Mouse (Mus musculus) activated CD4-positive, CD25-positive, alpha-beta regulatory T cell, adult 4 months (primary cell): ENCODE data around the gene Atg7. TPM values are rescaled to one million over a fixed set of nuclear protein-coding genes. Genes with fewer than 3 reads are reported as not detected.
"Not testable (repeated sequence)": the region's sequence is repeated elsewhere in the genome, so short reads cannot be mapped to it uniquely, and the experiment has no call there.

Experiments
- ATAC-seq: one replicate; pipeline ENCODE4 v1.8.0; 2017
- polyA plus RNA-seq, 2 experiments: library from polyadenylated mRNA; unstranded; fragments of 100-300 nt; shearing (Covaris generic); gene quantifications; one replicate each; pipeline ENCODE4 v1.2.1; 2017

Atg7 gene
- 10 to 100 TPM; 22.7 to 23.3 TPM for polyA plus RNA-seq

DNA sequence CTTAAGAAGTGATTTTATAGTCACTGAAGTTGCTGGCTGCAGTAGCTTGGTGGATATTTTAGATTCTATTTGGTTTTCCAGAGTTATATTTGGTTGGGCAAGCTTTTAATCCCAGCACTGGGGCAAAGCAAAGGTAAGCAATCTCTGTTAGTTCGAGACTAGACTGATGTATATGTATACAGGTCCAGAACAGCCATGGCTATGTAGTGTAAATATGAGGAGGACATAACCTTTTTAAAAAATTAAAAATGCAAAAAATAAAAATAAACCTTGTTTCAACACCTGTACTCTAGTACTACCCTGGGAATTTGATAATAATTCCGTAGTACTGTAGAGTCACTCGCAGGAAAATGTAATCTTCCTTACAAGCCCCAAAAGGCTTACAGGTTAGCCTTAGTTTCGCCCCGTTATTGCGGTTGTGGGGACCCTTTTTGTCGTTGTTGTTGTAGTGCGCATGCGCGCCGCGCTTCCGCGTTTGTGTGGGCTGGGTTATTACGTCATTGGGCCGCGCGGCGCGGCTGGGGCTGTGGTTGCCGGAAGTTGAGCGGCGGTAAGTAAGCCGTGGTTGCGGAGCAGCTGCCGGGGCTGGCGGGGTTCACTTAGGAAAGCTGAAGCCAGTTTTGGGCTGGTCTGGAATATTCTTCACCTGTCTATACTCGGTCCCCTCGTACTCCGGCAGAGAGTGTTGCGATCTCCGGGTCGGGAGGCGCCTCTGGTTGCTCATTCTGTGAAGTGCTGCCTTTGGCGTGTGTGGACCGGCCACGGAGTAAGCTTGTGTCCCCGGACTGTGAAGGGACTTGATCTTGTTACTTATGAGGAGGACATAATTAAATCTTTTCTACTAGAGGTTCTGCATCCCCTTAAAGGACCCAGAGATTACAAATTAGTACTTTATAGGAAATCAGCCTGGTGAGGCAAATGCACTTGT is at the start of gene Atg7:
TSS of gene Atg7 (plus strand) at position 497 of the 928 bp plus-strand sequence.
- peak; percentile 92 for ATAC-seq

DNA sequence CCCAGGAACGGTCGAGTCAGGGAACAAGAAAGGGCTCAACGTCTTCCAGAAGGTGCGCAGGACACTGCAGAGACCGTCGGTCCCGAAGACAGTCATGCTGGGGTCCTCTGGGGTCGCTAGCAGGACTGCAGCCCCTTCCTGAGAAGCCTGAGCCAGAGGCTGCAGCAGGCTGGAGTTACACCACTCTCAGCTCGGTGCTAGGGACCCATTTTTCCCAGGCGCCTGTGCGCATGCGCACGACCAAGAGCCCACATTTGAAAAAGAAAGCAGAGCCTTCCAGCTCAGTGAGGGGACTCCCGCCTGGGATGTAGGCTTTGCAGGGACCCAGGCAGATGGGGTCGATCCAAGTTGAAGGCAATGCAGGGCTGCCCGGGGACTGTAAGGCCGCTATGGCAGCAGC is 28.8 kb upstream of the Atg7 start:
- ATAC-seq, result not testable (repeated sequence)

DNA sequence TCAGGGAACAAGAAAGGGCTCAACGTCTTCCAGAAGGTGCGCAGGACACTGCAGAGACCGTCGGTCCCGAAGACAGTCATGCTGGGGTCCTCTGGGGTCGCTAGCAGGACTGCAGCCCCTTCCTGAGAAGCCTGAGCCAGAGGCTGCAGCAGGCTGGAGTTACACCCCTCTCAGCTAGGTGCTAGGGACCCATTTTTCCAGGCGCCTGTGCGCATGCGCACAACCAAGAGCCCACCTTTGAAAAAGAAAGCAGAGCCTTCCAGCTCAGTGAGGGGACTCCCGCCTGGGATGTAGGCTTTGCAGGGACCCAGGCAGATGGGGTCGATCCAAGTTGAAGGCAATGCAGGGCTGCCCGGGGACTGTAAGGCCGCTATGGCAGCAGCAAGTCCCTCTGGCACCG is 9.0 kb upstream of the Atg7 start:
- not testable (repeated sequence) for ATAC-seq

DNA sequence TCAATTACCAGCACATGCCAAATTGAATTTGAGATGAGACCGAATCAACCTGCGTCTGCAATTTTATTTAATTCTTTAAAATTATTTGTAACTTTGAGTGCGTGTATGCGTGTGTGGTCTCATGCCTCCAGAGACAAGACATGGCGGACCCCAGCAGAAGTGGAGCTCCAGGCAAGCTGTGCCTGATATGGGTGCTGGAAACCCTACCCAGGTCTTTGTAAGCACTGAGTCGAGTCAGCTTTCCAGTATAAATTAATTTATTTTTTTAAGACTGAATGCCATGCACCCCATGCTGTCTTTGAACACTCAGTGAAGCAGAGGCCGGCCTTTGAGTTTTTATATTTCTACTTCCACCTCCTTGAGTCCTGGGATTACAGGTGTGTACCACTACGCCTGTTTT is 819 bp downstream of the Atg7 start:
- ATAC-seq, result no peak

GRCm38 (mm10) chr6:114644531-114644930 is 1.6 kb downstream of the Atg7 start:
- peak; percentile 24 for ATAC-seq

DNA sequence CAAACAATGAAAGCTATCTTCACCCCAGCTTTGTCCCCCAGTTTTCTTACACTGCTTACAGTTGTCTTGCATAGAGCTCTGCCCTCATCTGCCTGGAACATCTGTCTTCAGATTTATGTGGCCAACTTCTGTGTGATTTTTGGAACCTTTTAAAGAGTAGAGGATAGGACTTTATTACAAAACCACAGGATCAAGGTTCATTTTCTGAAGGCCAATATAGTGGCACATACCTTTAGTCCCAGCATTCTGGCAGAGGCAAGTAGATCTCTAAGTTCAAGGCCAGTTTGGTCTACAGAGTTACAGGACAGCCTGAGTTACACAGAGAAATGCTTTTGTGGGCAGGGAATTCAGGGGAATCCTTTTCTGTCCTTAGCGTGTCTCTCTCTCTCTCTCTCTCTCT is 3.3 kb downstream of the Atg7 start:
- no peak for ATAC-seq

DNA sequence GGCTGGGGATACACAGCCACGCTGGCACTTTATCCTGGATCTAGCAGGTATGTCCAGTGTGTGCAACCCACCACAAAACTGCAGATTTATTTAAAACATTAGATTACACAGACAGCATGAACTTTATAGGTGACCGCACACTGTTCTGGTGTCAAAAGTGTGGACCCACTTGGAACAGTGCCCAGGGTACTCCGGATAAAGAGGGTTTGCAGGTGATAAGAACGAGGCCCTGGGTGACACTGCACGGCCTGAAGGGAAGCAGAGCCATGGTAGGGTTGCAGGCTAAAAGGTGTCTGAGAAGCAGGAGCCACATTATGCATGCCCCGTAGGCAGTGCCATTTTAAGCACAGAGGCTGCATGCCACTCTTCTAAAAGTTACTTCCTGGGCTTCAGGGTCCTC is 4.1 kb downstream of the Atg7 start:
- ATAC-seq, result no peak

DNA sequence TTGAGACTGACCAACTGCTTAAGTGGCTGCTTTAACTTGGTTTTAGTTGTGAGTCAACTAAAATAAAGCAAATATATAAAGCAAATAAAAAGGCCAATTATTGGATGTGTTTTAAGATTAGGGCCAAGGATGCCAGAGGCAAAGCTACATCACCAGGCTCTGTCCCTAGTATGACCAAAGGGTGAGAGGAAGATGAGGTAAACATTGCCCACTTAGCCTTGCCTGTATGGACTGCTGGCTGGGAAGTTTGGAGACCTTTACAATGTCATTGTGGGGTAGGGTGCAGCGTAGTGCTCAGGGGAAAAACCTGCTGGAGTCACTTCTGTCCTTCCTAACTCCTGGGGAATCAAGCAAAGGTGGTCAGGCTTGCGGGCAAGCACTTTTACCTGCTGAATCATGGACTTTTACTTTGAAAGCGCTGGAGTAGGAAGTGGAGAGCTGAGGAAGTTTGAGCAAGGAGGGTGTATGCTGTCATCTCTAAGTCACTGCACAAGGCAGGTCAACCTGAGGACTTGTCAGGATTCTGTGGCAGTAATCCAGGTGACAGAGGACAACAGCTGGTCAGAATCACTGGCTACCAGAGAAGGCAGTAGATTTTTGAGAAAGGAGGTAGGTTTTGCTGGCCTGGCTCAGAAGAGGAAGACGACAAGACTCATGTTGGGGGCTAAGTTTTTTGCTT is 5.6 kb downstream of the Atg7 start:
- ATAC-seq, result no peak

DNA sequence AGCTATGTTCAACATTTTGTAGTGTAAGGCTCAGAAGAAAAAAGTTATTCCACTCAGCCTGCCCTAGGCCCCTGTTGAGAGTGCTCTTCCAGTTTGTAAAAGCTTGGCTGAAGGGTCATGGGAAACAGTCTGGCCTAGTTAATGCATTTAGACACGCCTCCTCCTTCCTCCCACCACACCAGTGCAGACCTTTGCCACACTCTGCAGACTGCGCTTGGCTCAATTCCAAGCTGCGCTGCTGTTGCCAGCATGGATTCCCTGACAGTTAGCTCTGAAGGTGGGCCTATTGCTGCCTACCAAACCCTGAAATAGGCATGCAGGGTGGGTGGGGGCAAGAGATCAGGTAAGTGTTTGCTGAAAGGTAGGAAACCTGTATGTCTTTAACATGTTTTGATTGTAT is 9.3 kb downstream of the Atg7 start:
- ATAC-seq, result no peak

DNA sequence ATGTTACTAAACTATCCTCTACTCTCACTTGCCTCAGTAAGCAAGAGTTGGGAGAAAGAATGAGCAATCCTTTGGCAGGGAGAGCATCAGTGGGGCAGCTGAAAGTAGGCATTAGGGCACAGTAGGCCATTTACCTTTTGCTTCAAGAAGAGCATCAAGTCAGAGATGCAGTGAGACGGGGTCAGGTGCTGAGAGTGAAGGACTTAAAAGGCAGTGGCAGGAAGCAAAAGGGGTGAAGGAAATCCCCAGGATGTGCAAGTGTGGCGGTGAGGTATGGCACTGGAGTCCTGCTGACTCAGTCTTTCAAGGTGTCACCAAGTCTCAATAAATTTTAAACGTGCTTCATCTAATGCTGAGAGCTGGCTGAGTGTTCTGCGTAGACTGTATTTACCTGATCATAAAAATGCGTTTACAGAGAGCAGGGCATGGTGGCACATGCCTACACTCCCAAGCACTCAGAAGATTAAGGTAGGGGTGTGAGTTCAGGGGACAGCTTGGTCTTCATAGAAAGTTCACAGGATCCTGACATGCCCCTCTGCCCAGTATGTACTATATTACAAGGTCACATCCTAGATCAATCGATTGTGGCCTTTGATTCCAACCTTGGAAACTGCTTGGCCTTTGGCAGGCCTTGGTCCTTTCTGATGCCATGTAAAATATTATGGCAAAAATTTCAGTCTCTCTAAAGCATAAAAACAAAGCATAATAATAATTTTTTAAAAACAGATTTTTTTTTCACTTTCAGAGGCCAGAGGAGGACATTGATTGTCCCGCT is 14.1 kb downstream of the Atg7 start:
- ATAC-seq, result peak; percentile 87

DNA sequence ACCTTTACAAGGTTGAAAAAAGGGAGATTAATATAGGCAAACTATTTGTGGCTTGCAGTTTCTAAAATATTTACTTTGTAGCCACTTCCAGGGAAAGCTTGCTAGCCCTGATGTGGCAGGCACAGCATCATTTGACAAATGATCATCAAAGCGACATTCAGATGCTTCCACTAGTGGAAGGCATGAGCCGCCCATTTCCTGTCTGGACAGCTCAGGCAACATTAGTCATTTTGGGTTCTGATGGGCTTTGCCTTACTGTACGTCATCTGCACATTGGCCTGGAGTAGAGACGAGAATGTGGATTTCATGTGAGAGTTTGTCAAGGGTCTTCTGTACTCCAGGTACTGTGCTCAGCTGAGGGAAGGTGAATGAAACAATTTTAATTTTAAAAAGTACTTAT is 14.9 kb downstream of the Atg7 start:
- ATAC-seq, result peak; percentile 40

DNA sequence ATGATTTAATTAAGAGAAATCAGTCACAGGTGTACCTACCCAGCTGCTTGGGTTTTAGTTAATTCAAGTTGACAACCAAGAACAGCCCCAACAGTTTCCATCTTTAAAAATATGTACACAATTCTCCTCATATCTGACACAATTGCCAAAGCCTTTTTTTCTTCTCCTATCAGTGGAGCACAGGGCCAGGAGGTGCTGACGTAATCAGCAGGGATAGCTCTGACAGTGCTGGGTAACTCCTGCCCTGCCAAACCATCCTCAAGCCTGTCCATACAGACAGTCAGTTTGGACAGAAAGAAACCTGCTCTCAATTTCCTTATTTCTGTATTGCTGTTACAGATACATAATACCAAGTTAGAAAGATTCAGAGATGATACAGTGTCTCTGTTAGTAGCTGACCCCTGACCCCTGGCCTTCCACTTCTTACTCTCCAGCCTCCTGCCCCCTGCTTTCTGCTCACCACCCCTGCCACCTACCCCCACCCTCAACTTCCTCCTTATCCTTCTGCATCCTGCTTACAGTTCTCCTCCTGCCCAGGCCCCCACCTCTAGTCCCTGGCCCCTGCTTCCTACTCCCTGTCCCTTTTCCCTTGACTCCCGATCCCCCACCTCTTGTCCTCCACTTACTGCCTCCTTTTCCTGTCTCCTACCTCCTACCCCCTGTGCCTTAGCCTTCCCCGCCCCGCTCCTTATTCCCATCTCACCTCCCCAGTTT is 16.5 kb downstream of the Atg7 start:
- no peak for ATAC-seq

DNA sequence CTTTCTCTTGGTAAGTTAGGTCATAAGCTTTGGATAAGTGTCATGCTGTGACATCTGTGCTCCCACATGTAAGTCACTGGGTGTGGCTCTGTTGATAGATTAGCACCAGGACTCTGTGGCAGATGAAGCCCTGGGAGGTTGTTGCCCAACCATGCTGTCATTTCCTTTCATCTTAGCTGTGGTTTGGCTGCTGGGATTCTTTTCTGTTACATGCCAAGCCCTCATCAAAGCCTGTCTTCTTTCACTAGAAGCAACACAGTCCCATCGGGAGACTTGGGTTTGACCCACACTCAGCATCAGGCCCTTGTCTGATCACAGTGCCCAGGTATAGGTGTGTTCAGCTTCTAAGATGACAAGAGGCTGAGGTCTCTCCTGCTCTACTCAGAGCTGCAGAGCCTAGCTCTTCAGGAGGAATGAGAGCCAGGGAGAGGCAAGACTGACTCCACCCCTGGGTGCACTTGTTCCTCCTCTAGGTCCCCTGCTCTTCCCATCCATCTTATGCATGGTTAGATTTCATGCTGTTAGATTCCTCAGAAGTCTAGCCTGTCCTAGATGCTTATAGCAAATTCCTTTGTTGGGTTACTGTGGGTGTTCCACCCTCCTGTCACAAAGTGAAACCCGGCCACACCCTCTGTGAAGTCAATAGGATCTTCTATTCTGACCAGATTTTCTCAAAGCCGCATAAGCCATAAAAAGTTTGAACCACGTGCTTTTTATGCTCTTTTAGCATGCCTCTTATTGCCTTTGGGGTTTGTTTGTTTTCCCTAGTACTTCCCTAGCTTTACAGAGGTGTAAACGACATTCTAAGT is 17.3 kb downstream of the Atg7 start:
- ATAC-seq, result peak; percentile 37

GRCm38 (mm10) chr6:114663707-114664106 is 20.8 kb downstream of the Atg7 start:
- no peak for ATAC-seq

- no peak for ATAC-seq
These were observed 21.8 kb downstream of the Atg7 start for GRCm38 (mm10) chr6:114664716-114665115.

- ATAC-seq, result no peak
These were observed 24.6 kb downstream of the Atg7 start for GRCm38 (mm10) chr6:114667518-114667917.

DNA sequence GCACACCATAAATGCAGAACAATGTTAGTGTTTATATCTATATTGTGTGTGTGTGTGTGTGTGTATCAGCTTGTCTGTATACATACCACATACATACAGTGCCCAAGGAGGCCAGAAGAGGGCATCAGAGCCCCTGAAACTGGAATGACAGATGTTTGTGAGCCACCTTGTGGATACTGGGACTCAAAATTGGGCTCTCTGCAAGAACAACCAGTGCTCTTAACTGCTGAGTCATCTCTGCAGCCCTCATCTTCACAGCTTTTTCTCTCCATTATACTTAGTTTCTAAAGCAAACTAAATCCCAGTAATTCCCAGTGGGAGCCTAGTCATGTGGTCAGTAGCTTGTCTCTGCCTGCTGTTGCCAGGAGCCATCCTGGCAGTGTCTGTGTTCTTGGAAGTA is 31.9 kb downstream of the Atg7 start:
- no peak for ATAC-seq

- ATAC-seq, result no peak
These were observed 33.2 kb downstream of the Atg7 start for GRCm38 (mm10) chr6:114676091-114676490.

DNA sequence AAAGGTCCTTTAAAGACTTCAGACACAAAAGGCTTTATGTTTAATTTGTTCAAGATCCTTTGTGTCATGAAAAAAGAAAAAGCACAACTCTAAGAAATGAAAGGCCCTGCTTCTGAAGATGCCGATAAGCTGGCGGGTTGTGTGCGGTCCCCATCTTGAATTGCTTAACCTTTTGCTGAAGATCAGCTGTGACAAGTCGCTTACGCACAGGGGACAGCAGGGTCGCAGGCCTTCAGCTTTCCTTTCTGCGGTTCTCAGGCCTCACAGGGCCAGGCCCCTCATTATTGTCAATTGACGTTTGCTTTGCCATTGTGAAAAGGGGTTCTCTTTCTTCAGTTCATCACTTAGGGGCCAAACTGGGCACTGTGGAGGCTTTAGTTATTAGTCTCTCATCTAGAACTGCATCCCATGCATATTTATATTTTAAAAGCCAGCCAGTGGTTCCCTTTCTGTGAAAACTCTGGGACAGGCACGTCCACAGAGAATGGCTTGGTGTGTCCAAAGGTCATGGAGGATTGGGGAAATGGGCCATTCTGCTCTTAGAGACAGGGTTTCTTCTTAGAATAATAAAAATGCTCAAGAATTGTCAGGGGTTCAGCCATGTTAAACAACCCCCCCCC is 39.3 kb downstream of the Atg7 start:
- ATAC-seq, result no peak

GRCm38 (mm10) chr6:114683741-114684140 is 40.8 kb downstream of the Atg7 start:
- ATAC-seq, result peak; percentile 48

DNA sequence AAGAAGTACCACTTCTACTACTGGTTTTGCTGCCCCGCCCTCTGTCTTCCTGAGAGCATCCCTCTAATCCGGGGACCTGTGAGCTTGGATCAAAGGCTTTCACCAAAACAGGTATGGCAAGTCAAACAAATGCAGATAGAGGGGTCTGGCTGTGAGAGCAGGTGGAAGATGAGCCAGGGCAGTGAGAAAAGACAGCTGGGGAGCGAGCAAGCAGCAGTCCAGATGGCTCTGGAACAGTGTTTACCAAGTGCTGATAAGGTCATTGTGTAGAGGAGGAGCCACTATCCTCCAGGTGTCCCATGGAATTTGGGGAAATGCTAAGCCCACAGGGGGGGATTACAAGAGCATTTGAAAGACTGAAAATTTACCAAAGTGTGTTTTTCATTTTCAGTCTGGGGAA is 41.5 kb downstream of the Atg7 start:
- ATAC-seq, result no peak
